Mouse (Mus musculus) hindbrain, embryonic 13.5 days (tissue): Measurements from ENCODE around the gene 2810021J22Rik. TPM values are rescaled to one million over a fixed set of nuclear protein-coding genes. Genes with fewer than 3 reads are reported as not detected.
"Not testable (repeated sequence)": the region's sequence is repeated elsewhere in the genome, so short reads cannot be mapped to it uniquely, and the experiment has no call there.

Experiments used
- ATAC-seq: fragments of 200-750 bp; cut with Nextera tagmentation; 2 replicates; pipeline ENCODE4 v1.8.0; 2017; ENCODE audit warnings: moderate TSS enrichment; ENCODE audit not compliant: low FRiP score
- H3K27ac ChIP-seq: fragments of 300-500 bp; sonication (generic); 2 replicates; pipeline ENCODE4 v1.5.1; 2015; ENCODE audit warnings: inconsistent platforms, mild to moderate bottlenecking, moderate library complexity
- H3K27me3 ChIP-seq: fragments of 300-500 bp; sonication (generic); 2 replicates; pipeline ENCODE4 v1.6.1; 2015; ENCODE audit warnings: mild to moderate bottlenecking, inconsistent platforms
- H3K36me3 ChIP-seq: fragments of 300-500 bp; sonication (generic); 2 replicates; pipeline ENCODE4 v1.6.1; 2015; ENCODE audit warnings: mild to moderate bottlenecking, inconsistent platforms
- H3K4me1 ChIP-seq: fragments of 300-500 bp; sonication (generic); replicated peaks from 2 replicates; pipeline ENCODE4 v1.6.1; 2015; ENCODE audit warnings: inconsistent platforms
- H3K4me2 ChIP-seq: fragments of 300-500 bp; sonication (generic); 2 replicates; pipeline ENCODE4 v1.6.1; 2015; ENCODE audit warnings: inconsistent platforms, mild to moderate bottlenecking, moderate library complexity
- H3K4me3 ChIP-seq: fragments of 300-500 bp; sonication (generic); 2 replicates; pipeline ENCODE4 v1.5.1; 2015; ENCODE audit warnings: mild to moderate bottlenecking, inconsistent platforms
- H3K9ac ChIP-seq: fragments of 300-500 bp; sonication (generic); 2 replicates; pipeline ENCODE4 v1.6.1; 2015; ENCODE audit warnings: mild to moderate bottlenecking, inconsistent platforms
- H3K9me3 ChIP-seq: fragments of 300-500 bp; sonication (generic); 2 replicates; pipeline ENCODE4 v1.6.1; 2016; ENCODE audit warnings: inconsistent platforms
- WGBS: fragments of 180-500 bp; shearing (Covaris S2); methylation state at CpG from one replicate; pipeline ENCODE4 v1.1.7; 2015; 5-methylcytosine and 5-hydroxymethylcytosine counted together
- polyA plus RNA-seq: library from polyadenylated mRNA; unstranded; fragments of >200 nt; fragmentation: Nextera tagmentation; extraction: Ambion mirVana; gene quantifications from 2 replicates; pipeline ENCODE4 v1.2.1, GENCODE M21; 2015

Gene 2810021J22Rik
- polyA plus RNA-seq = 11.5 and 12.9 TPM in 2 replicates

DNA sequence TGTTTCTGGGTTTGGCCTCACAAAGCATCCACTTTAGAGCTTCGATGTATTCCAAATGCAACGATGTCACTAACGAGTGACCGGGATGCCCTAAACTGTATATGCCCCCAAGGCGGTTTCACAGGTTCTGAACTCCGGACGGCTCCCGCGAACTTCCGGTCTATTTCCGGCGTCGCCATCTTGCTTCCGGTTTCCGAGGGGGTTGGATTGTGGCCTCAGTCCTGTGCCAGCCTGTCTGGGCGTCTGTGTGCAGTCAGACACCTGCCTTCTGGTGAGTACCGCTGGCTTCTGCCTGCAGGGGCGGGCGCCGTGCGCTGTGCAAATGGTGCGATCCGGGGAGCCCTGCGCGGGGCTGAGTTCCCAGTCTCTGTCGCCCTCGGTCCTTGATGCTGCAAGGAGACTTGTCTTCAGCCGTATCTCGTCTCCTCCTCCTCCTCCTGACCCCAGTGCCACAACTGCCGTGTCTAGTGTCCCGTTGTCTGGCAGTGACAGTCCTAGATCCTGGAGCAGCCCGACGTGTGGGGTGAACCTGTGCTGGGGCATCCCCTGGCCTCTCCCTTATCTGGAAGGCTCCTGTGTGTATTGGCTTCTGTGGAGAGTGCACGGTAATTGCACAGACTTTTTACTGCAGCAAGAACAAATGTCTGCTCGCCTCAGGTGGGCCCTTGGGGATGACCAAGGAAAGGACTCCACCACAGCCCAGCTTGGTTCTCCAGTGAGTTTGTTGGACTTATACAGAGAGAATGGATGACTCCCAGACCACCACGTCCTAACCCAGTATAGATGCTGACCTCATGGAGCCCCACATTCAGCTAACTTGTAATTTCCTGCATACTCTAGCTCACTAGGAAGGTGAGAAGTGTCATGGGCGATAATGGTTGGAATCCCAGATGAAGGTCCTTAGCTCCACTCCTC is at the start of gene 2810021J22Rik:
2810021J22Rik (plus strand) TSS at position 178 of the 915 bp plus-strand sequence.
- WGBS = 3% methylated on average over 37 of the region's 37 CpGs
- Histone ChIP-seq H3K4me2 (peak within 1 kb of the TSS; percentile 89), H3K9ac (peak within 1 kb of the TSS; percentile 89), H3K9me3 (no peaks in the 10 kb centered on the region), H3K4me3 (peak within 1 kb of the TSS; percentile 75), H3K36me3 (peaks cover 27% of the 10 kb centered on the region), H3K27ac (peak within 1 kb of the TSS; percentile 93), H3K4me1 (peaks cover 28% of the 10 kb centered on the region), H3K27me3 (no peaks in the 10 kb centered on the region)
- peak; percentile 92 for ATAC-seq

DNA sequence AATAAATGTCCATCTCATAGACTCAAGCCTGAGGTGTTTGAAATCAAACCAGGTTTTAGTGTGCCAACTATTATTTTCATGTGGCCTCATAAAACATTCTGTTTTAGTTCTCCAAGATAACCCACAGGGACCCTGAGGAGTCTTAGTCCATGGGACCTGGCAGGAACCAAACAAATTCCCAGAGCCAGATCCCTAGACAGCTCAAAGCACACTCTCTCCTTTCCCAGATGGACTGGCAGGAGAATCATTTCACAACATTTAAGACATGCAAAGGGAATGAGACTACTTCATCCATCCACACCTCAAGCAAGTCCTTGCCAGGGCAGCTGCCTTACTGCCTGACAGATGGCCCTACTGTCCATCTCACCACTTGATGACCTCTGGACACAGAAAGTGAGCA is 38.1 kb upstream of the 2810021J22Rik start, which contains the start of gene Olfr312:
Olfr312 (plus strand) TSS at position 301 of the 400 bp plus-strand sequence.
- not testable (repeated sequence) for H3K27ac ChIP-seq, H3K36me3 ChIP-seq, H3K9ac ChIP-seq, H3K4me1 ChIP-seq, ATAC-seq, H3K4me2 ChIP-seq, H3K4me3 ChIP-seq, H3K27me3 ChIP-seq, H3K9me3 ChIP-seq

DNA sequence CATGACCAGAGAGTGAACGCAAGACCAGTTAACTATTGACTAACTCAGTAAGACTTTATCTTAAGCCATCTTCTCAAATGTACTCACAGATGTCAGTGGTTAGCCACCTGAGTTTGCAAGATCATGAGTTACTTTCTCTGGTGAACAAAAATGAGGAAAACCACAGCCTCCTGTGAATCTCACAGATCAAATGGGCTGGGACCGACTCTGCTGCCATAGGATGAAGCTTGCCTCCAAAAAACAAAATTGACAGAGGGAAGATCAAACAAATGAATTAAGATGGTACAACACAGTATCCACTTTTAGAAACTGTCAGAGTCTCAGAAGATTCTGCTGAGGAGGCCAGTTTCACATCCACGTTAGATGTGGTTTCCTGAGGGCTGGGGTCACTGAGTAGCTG is 37.3 kb upstream of the 2810021J22Rik start:
- no peak overlapping the region for H3K4me2 ChIP-seq
- no peak overlapping the region for H3K9ac ChIP-seq
- H3K4me3 ChIP-seq = no peak overlapping the region
- no peaks in the 10 kb centered on the region for H3K27me3 ChIP-seq
- no peaks in the 10 kb centered on the region for H3K36me3 ChIP-seq
- 89% methylated on average over 3 of the region's 3 CpGs for WGBS
- no peaks in the 10 kb centered on the region for H3K4me1 ChIP-seq
- no peak overlapping the region for H3K27ac ChIP-seq
- no peaks in the 10 kb centered on the region for H3K9me3 ChIP-seq
- ATAC-seq = no peak

DNA sequence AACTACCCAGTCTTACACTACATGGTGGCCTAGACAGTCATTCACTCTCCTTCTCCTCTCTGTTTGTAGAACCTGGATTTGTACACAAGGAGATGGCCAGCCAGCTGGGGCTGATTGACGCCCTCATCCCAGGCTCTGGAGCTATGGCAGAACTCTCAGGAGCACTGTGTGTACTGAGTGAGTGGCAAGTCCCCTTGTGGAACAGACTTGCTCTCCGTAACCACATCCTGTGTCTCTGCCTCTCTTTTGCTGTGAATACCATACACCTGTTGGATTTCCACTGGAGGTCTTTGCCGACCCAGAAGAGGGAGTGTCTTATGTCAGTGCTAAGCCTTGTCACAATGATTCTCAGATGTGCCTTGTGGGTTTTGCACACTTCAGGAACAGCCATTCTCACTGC is 34.5 kb upstream of the 2810021J22Rik start:
- WGBS = 86% methylated on average over 3 of the region's 3 CpGs
- H3K27ac ChIP-seq, H3K4me3 ChIP-seq, H3K4me2 ChIP-seq, H3K4me1 ChIP-seq, ATAC-seq, H3K27me3 ChIP-seq, H3K36me3 ChIP-seq, H3K9me3 ChIP-seq, H3K9ac ChIP-seq: not testable (repeated sequence)

DNA sequence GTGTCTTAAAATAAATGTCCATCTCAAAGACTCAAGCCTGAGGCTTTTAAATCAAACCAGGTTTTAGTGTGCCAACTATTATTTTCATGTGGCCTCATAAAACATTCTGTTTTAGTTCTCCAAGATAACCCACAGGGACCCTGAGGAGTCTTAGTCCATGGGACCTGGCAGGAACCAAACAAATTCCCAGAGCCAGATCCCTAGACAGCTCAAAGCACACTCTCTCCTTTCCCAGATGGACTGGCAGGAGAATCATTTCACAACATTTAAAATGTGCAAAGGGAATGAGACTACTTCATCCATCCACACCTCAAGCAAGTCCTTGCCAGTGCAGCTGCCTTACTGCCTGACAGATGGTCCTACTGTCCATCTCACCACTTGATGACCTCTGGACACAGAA is 28.1 kb upstream of the 2810021J22Rik start, which contains the start of gene Olfr311:
Olfr311 (plus strand) TSS at position 301 of the 400 bp plus-strand sequence.
- not testable (repeated sequence) for H3K36me3 ChIP-seq, H3K4me3 ChIP-seq, H3K9ac ChIP-seq, H3K4me2 ChIP-seq, H3K4me1 ChIP-seq, ATAC-seq, H3K9me3 ChIP-seq, H3K27me3 ChIP-seq, H3K27ac ChIP-seq

DNA sequence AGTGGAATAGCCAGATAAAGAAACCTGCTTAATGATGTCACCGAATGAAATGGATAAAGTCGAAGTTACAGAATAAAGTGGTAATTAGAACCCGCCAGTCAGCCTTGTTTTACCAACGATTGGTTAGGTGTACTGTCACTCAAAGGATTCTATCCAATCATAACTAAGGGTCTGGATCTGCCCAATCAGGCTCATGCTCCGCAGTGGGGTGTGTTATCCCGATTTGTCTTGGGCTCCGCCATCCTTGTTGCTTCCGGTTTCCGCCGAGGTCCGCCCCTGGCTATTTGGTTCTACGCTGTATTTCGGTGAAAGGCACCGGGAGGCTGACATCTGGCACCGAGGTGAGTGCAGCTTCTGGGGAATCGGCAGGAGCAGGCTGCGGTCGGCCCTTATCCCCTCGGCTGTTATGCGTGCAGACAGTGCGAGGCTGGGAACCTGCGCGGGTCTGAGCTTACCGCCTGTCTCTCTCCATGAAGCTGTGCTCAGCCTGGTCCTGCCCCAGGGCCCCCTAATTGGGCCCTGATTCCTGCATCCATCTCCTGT is 20.0 kb upstream of the 2810021J22Rik start, which contains the start of gene Gm12258:
Gm12258 (plus strand) TSS at position 240 of the 543 bp plus-strand sequence.
- H3K27ac ChIP-seq = peak within 1 kb of the TSS; percentile 90
- peaks cover 16% of the 10 kb centered on the region for H3K4me1 ChIP-seq
- no peaks in the 10 kb centered on the region for H3K9me3 ChIP-seq
- peak within 1 kb of the TSS; percentile 86 for H3K4me2 ChIP-seq
- H3K27me3 ChIP-seq = 0 out of 2 replicates have a peak, but pooled peaks cover 4% of the 10 kb centered on the region
- H3K4me3 ChIP-seq = peak within 1 kb of the TSS; percentile 89
- peaks cover 33% of the 10 kb centered on the region for H3K36me3 ChIP-seq
- ATAC-seq = peak; percentile 100
- WGBS = under 1% methylated on average over 24 of the region's 24 CpGs
- H3K9ac ChIP-seq = peak within 1 kb of the TSS; percentile 96

GRCm38 (mm10) chr11:58847636-58848035 is 19.4 kb upstream of the 2810021J22Rik start:
- Histone ChIP-seq H3K4me3 (peak overlapping the region; percentile 89), H3K4me1 (peaks cover 16% of the 10 kb centered on the region), H3K4me2 (peak overlapping the region; percentile 86), H3K36me3 (peaks cover 39% of the 10 kb centered on the region), H3K9ac (peak overlapping the region; percentile 96), H3K27ac (peak overlapping the region; percentile 90), H3K9me3 (no peaks in the 10 kb centered on the region), H3K27me3 (0 out of 2 replicates have a peak, but pooled peaks cover 4% of the 10 kb centered on the region)
- ATAC-seq = peak; percentile 40
- WGBS = 49% methylated on average over 9 of the region's 9 CpGs

DNA sequence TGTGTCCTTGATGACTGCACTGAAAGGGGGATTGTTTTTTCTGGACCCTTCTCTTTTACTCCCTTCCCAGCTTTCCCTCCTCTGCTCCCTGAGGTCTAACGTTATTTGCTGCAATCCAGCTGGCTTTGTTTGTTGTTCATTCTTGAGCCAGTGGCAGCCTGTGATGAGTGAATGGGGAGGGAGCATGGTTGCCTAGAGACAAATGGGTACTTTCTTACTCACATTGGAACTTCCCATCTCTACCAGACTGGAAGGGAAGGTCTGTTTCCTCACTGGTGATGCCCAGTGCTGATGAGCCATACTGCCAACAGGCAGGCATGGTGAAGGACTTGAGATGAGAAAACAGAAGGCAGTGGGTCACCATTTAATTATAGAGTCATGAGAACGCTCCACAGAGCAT is 17.3 kb upstream of the 2810021J22Rik start:
- H3K4me1 ChIP-seq = peaks cover 16% of the 10 kb centered on the region
- no peak for ATAC-seq
- H3K9me3 ChIP-seq = no peaks in the 10 kb centered on the region
- H3K4me2 ChIP-seq = no peak overlapping the region
- H3K36me3 ChIP-seq = peaks cover 56% of the 10 kb centered on the region
- 0 out of 2 replicates have a peak, but pooled peaks cover 1% of the 10 kb centered on the region for H3K27me3 ChIP-seq
- H3K9ac ChIP-seq = no peak overlapping the region
- no peak overlapping the region for H3K27ac ChIP-seq
- 68% methylated on average over 2 of the region's 2 CpGs for WGBS
- H3K4me3 ChIP-seq = no peak overlapping the region

DNA sequence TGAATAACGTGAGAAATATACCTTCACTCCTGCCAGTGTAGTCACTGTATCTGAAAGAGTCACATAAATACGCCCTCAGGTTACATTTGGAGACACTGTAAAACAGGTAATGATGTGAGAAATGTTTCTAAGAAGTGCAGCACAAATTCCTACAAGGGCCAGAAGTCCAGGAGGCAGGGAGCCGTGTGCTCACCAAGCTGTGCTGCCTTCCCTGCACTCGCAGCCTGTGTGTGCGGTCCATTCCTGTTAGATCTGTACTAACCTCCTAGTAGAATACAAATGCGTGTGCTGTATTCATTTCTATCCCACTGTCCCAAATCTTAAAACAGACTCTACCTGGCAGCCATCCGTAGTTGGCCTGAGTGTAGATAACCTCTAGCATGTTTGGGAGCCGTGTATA is 6.3 kb upstream of the 2810021J22Rik start:
- peaks cover 59% of the 10 kb centered on the region for H3K36me3 ChIP-seq
- no peaks in the 10 kb centered on the region for H3K4me1 ChIP-seq
- no peaks in the 10 kb centered on the region for H3K27me3 ChIP-seq
- no peak for ATAC-seq
- H3K4me2 ChIP-seq = no peak overlapping the region
- H3K4me3 ChIP-seq = no peak overlapping the region
- WGBS = 94% methylated on average over 8 of the region's 8 CpGs
- H3K27ac ChIP-seq = no peak overlapping the region
- H3K9me3 ChIP-seq = peaks cover 20% of the 10 kb centered on the region
- H3K9ac ChIP-seq = no peak overlapping the region

GRCm38 (mm10) chr11:58867954-58868330 is 926 bp downstream of the 2810021J22Rik start:
- H3K4me3 ChIP-seq = peak overlapping the region; percentile 75
- no peaks in the 10 kb centered on the region for H3K9me3 ChIP-seq
- peaks cover 27% of the 10 kb centered on the region for H3K36me3 ChIP-seq
- 86% methylated on average over 6 of the region's 6 CpGs for WGBS
- no peaks in the 10 kb centered on the region for H3K27me3 ChIP-seq
- peaks cover 28% of the 10 kb centered on the region for H3K4me1 ChIP-seq
- no peak overlapping the region for H3K27ac ChIP-seq
- ATAC-seq = peak; percentile 8; the same call in 1 of the 2 replicates
- H3K9ac ChIP-seq = peak overlapping the region; percentile 89
- peak overlapping the region; percentile 89 for H3K4me2 ChIP-seq

- H3K4me1 ChIP-seq = peaks cover 28% of the 10 kb centered on the region
- peaks cover 38% of the 10 kb centered on the region for H3K36me3 ChIP-seq
- H3K27ac ChIP-seq = no peak overlapping the region
- no peaks in the 10 kb centered on the region for H3K9me3 ChIP-seq
- no peak overlapping the region for H3K4me3 ChIP-seq
- no peaks in the 10 kb centered on the region for H3K27me3 ChIP-seq
- H3K9ac ChIP-seq = no peak overlapping the region
- no peak for ATAC-seq
- no peak overlapping the region for H3K4me2 ChIP-seq
- 92% methylated on average over 4 of the region's 4 CpGs for WGBS
Measured at GRCm38 (mm10) chr11:58870961-58871360, 3.9 kb downstream of the 2810021J22Rik start.

DNA sequence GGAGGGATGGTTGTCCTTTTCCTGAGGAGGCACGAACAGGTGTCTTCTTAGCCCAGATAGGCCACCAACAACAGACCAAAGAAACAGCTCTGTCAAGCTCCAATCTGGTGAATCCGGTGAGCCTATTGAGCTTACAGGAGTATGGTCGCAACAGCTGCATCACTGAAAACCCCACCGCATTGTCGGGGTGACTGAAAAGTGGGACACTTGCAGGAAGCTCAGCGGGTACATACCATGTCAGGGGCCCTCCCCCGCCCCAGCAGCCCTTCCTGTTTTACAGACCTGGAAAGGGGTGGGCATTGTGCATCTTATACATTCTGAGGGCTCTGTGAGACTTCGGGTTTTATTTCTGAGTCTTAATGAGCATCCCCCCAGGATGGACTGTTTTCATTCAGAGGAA is 16.7 kb downstream of the 2810021J22Rik start:
- Histone ChIP-seq H3K27me3 (no peaks in the 10 kb centered on the region), H3K27ac (no peak overlapping the region), H3K9ac (no peak overlapping the region), H3K36me3 (peaks cover 58% of the 10 kb centered on the region), H3K4me3 (no peak overlapping the region), H3K4me1 (no peaks in the 10 kb centered on the region), H3K4me2 (no peak overlapping the region), H3K9me3 (no peaks in the 10 kb centered on the region)
- WGBS = 89% methylated on average over 8 of the region's 8 CpGs
- ATAC-seq = no peak
